Mouse (Mus musculus): Measurements from ENCODE around the gene Ddx19a.
"Not testable (repeated sequence)": the region's sequence is repeated elsewhere in the genome, so short reads cannot be mapped to it uniquely, and the experiment has no call there.

Ddx19a gene

DNA sequence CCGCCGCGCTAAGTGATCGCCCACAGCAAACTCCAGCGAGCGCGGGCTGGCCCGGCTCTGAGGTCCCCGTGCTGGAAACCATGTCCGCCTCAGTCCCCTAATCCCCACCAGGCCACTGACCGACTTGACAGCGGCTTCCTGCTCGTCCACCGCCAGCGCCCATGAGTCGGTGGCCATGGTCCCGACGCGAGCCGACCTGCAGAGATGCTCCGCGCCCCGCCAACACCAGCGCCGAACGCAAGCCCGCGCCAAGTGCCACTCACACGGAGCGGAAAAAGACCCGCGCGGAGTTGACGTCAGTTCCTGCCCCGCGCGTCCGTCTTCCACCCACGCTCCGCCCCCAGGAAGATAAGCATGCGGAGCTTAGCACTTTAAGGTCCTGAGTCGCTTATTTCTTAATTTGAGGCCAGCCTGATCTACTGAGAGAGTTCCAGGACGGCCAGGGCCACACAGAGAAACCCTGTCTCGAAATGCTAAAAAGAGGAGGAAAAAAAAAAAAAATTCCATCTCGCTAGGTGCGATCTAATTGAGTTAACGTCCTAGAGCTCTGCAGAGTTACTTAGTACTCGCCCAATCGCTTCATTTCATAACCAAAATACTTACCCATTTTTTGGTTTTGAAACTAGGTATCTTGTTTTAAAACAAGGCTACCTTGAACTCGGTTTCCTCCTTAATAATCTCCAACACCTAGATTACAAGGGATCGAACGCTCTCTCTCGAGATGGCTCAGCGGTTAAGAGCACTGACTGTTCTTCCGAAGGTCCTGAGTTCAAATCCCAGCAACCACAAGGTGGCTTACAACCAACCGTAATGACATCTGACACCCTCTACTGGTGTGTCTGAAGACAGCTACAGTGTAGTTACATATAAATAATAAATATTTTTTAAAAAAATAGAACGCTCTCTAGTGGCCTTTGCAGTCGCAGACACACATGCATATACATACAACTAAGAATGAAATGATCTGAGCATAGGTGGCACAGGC is at the start of gene Ddx19a:
Gene Ddx19a (minus strand): TSS at position 254 of the 985 bp plus-strand sequence.
- peak; percentile 79 to 89 for DNase-seq (ENCODE audit: low spot score in 2 of 2)

DNA sequence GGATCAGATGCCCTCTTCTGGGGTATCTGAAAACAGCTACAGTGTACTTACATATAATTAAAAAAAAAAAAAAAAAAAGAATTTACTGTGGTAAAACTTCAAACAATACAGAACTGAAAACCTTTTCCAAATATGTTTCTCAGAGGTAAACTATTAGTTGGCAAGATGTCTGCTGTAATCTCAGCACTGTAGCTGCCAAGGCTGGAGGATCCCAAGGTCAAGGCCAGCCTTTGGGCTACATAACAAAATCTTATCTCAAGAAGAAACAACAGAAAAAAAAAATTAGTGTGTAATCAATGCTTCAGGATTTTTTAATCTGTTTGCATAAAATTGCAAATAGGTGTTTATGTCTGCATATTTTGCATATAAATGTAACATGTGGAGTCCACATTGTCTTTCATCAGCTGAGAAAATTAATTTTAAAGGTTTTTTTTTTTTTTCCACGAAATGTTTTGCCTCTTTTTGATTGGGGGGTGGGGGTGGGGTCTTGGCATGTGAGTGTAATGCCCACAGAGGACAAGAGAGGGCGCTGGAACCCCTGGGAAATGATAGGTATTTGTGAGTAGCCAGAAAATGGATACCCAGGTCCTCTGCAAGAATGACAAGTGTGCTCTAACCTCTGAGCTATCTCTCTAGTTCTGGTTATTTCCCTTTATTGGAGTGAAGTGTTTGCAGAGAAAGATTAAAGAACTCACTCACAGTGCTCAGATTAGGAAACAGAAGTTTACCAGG is 46.6 kb upstream of the Ddx19a start:
- no peak for DNase-seq (ENCODE audit: low spot score in 2 of 2)

DNA sequence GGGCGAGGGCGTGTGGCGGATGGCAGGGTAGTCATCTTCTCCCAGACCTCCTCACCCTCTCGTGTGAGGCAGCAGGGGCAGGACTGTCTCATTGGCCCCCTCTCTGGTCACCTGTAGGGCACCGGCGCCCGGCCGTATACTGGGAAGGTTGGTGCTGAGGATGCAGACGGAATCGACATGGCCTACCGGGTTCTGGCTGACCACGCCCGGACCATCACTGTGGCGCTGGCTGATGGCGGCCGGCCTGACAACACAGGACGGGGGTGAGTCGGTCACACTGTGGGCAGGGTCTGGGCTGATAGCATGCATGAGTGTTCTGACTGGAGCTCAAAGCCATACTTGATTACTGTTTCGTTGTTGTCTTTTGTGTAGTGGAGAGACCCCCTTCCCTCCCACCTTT is 44.9 kb upstream of the Ddx19a start:
- DNase-seq (ENCODE audit: low spot score in 2 of 2), result no peak

DNA sequence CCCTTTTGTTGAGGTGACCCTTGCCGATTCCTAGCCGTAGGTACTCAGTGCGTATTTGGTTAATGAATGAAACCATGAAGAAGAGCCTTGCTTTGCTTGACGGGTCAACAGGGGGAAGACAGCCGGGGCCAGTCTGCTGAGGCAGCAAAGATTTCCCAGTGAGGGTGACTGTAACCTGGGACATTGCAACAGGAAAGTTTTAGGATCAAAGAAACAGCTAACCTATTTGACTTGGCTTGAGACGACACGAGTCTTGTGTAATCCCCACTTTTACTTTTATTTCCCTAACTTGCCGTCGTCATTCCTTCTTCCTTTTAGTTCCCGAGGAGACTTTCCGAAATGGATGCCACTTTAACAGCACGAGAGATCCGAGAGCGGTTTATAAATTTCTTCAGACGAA is 39.0 kb upstream of the Ddx19a start:
- no peak for DNase-seq (ENCODE audit: low spot score in 2 of 2)

DNA sequence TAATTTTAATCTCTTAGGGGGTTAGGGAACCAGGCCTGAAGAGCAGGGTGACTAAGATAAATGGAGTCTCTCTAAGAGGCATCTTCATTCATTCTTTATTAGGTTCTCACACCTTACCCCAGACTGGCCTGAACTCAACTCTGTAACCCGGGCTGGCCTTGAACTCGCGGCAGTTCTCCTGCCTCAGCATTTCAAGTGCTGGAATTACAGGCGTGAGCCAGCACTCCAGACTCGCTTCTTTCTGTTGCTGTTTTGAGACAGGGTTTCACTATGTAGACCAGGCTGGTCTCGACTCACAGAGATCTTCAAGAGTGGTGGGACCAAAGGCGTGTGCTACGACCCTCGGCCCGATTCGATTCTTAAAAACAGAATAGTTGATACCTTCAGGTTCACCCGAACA is 36.7 kb upstream of the Ddx19a start:
- no peak for DNase-seq (ENCODE audit: low spot score in 2 of 2)

DNA sequence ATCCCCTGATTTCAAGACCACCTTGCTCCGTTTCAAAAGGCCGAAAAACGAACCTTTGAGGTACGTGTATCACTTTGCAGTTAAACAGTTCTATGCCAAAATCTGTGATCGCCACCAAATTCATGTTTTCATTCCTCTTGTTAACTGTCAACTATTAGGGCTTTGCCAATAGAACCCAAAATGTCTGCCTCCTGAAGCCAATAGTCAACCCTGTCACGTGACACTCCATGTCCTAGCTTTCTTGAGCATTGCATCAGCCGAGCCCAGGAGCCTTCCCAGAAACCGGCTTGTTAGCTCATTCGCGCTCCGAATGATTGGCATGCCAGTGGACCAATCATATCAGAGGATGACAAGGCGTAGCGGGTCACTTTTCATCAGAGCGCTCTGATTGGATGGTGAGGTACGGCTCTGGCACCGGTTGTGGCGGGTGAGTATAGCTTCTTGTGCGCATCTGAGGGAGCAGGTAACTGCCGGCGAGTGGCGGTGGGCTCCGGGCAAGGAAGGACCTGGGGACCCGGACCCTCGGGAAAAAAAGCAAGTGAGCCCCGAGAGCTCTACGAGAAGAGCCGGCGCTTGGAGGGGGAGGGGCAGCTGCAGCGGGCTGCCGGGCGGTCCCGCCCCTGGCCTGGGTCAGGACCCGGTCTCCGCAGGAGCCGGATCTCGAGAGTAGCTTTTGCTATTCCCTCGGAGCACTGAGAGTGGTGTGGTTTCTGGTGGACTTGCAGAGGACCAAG is 36.0 kb upstream of the Ddx19a start:
- peak; percentile 95 to 97 for DNase-seq (ENCODE audit: low spot score in 2 of 2)

DNA sequence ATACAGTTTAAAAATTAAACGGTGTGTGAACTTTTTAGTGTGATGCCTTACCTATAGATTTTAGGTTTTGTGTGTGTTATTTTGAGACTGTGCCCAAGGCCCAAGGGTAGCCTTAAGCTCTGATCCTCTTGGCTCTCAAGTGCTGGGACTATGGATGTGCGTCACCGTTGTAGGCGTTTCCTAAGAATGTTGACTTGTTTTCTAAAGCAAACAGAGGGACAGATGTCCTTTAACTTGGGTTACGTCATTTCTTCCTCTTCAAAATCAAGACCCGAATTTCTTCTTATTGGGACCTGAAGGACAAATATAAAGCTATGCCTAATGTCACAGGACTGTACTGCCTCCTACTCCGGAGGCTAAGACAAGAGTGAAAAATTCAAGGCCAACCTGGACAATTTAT is 35.3 kb upstream of the Ddx19a start, which contains the start of gene Aars:
Gene Aars (plus strand): TSS at position 229 of the 400 bp plus-strand sequence.
- no peak for DNase-seq (ENCODE audit: low spot score in 2 of 2)

DNA sequence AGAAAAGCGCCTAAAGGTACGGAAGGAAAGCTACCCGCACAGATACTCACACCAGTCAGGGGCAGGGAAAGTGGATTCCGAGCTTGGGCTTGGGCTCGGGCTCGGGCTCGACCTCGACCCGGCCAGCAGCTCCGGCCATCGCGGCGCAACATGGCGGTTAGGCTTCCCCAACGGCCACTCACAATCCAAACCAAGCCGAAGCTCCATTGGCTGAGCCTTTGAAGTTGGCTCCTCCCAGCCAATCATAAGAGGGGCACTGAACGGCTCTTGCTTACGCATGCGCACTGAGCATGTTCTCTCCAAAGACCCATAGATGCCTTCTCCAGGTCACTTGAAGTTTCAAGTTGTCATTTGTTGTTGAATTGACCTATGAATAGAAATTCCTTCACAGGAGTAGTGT is 34.0 kb upstream of the Ddx19a start, which contains the start of gene Ddx19b:
Gene Ddx19b (minus strand): TSS at position 180 of the 400 bp plus-strand sequence.
- DNase-seq (ENCODE audit: low spot score in 2 of 2), result no peak

DNA sequence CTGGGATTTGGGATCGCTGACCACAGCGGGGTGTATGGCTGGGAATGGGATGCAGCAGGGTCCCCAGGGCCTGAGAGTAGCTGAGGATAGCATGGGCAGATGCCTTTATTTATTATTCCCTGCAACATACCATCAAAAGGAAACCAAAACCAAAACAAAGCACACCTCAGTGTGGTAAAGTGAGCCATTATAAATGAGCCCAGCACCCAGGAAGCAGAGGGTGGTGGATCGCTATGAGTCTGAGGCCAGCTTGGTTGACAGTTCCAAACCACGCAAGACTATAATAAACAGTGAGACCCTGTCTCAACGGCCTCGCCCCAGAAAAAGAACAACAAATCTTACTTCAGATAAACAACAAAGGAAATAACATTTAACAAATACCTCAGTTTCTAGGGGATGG is 32.4 kb upstream of the Ddx19a start:
- DNase-seq (ENCODE audit: low spot score in 2 of 2), result no peak

DNA sequence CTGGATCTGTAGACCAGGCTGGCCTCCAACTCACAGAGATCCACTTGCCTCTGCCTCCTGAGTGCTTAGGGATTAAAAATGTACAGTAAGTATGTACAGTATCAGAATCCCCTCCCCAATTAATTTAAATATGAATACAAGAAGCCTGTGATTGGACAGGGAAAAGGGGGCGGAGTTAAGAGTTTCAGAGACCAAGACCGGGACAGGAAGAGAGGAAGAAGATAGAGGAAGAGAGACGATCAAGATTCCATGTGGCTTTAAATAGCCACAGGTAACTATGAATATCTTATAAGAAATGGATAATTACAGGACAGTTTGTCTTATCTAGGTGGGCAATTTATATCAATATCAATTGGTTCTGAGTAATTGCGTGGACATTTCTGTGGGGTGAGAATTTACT is 32.0 kb upstream of the Ddx19a start:
- no peak for DNase-seq (ENCODE audit: low spot score in 2 of 2)

DNA sequence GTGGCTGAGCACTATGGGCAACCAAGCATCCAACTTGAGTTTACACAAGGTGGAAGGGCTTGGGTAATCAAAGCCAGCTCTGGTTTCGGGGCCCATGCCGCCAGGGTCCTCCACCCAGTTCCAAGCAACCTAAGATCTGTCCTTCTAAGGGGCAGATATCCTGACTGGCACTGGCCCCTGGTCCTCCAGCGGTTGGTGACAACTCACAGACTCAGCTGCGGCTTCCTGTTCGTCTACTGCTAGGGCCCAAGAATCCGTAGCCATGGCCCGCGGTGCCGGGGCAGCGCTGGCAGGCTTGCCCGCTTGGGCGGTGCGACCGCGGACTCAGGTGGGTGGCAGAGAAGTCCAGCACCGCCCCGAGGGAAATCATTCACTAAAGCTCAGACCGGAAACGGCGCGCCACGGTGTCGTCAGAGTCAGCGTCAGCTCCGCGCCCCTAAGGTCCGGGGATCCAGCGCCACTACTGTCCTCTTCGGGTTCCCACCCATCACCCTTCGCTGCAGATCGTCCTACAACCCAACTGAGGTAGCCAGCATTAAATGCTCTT is 29.9 kb upstream of the Ddx19a start:
- peak; percentile 73 to 87 for DNase-seq (ENCODE audit: low spot score in 2 of 2)

DNA sequence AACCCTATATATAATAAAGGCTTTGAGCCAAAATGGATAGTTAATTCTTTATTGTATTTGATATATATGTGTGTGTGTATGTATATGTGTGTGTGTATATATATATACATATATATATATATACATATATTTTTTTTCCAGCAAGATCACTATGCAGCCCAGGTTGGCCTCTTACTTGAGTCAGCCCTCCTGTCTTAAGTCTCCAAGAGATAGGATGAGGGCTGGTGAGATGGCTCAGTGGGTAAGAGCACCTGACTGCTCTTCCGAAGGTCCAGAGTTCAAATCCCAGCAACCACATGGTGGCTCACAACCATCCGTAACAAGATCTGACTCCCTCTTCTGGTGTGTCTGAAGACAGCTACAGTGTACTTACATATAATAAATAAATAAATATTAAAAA is 29.0 kb upstream of the Ddx19a start:
- not testable (repeated sequence) for DNase-seq (ENCODE audit: low spot score in 2 of 2)

DNA sequence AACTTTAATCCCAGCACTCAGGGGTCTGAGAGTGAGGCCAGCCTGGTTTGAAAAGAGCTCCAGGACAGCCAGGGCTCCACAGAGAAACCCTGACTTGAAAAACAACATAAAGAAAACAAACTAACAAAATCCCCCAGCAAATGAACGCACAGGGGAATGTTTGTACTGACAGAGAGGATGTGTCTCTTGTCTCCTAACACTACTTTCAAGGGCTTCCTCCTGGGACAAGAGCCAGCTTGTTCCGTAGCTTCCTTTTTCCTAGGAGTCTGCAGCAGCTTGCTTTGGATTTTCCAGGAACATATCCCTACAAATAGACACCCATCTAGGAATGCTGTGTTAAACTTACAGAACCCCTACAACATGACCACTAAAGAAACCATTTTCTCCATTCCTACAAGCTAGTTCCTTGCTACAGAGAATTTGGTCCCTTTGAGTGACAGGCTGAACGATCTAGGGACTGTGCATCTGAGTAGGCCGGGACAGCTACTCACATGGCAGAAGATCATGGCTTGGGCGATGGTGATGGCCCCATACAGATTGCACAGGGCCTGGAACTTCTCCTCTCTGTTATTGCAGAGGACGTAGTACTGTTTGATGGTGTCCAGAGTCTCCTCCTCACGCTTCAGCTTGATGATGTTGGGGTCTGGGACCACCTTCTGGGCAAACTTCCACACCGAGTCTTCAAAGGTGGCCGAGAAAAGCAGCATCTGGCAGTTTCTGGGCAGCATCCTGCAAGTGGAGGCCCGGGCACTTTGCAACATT is 12.8 kb upstream of the Ddx19a start:
- not testable (repeated sequence) for DNase-seq (ENCODE audit: low spot score in 2 of 2)

DNA sequence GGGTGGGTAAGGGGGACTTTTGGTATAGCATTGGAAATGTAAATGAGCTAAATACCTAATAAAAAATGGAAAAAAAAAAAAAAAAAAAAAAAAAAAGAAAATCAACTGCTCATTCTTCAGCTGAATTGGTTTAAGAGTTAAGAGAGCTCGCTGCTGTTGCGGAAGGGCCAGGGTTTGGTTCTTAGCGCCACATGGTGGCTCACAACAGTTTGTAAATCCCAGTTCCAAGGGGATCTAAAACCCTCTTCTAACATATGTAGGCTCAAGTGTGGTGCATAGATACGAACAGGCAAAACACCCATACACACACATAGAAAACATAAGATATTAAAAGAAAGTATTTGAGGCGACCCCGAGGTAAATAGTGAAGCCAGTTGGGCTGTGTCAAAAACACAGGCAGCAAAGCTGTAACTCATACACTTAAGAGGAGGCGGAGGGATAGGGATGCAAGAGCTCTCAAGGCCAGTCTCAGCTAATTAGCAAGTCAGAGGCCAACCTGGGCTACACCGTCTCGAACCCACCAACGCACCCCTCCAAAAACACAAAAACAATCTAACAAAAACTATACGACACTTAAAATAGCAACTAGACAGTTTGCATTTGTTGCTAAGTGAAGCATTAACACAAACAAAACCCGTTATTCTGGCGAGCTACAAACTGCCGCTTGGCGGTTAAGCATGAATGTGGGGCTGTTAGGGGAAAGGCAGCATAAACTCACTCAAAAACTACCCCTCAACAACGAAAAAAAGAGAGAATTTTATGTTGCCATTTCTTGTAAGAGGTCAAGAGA is 764 bp downstream of the Ddx19a start:
- DNase-seq (ENCODE audit: low spot score in 2 of 2), result no peak

DNA sequence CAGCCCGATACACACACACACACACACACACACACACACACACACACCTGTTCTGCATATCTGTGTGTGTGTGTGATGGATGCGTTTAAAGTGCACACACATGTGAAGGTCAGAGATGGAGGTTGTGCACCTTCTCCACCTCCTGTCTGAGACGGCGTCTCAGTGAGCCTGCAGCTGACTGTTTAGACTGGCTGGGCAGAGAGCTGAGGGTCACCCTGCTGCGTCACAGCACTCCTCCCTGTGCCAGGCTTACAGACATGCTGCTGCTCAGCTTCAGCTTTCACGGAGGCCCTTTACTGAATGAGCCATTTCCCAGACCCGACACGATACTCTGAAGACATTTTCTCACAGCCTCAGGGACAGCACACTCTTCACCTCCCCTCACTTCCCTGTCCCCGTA is 7.6 kb downstream of the Ddx19a start:
- no peak for DNase-seq (ENCODE audit: low spot score in 2 of 2)

DNA sequence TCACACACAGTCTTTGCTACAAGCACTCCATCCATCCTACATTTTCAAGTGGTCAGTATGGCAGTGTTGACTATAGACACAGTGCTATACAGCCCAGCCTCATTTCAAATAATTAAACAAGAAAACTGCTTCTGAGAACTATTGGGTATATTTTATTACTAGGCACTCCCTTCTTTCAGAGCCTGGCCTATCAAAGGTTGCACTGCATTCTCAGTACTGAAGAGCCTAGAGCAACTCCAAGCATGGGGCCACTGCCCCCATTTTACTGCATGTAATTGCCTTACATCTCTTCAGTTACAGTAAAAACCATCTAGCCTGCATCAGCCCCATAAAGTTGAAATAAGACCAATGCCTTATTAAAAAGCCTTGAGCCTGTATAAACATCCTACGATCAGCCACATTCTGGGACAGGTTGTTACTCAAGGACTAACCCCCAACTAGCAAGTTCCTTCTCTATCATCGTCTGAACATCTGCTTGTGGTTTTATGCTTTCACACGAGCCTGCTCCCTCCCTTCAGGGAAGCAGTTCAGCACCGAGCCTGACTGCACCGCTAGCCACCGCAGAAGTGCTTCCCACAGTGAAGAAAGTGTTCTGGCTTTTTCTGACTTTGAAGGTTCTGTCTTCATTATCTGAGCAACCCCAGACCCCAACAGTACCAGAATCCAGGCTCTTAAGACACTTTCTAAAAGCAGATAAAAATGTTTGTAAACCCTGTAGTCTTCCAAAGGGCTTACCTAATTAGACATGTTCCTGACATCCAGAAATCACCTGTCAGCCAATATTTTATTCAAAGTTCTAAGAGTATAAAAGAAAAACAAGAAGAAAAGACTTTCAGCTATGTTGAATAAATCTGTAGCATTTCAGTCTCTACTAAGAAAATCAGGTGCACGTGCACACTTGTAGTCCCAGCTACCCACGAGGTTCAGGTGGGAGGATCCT is 9.5 kb downstream of the Ddx19a start:
- no peak for DNase-seq (ENCODE audit: low spot score in 2 of 2)

DNA sequence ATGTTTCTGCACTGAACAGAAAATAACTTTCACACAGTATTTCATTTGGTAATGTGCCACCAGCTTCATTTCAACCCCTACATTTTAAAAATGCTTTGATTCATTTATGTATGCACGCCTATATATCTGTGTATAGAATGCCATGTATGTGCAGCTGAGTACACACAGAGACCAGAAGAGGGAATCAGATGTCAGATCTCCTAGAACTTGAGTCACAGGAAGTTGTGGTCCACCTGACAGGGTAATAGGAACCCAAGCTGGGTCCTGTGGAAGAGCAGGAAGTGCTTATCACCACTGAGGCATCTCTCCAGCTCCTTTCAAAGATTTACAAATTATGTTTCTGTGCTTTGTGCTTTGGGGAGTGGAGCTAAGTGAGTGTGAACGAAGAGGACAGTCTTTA is 16.3 kb downstream of the Ddx19a start:
- no peak for DNase-seq (ENCODE audit: low spot score in 2 of 2)

DNA sequence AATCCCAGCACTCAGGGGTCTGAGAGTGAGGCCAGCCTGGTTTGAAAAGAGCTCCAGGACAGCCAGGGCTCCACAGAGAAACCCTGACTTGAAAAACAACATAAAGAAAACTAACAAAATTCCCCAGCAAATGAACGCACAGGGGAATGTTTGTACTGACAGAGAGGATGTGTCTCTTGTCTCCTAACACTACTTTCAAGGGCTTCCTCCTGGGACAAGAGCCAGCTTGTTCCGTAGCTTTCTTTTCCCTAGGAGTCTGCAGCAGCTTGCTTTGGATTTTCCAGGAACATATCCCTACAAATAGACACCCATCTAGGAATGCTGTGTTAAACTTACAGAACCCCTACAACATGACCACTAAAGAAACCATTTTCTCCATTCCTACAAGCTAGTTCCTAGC is 19.6 kb downstream of the Ddx19a start:
- DNase-seq (ENCODE audit: low spot score in 2 of 2), result not testable (repeated sequence)

DNA sequence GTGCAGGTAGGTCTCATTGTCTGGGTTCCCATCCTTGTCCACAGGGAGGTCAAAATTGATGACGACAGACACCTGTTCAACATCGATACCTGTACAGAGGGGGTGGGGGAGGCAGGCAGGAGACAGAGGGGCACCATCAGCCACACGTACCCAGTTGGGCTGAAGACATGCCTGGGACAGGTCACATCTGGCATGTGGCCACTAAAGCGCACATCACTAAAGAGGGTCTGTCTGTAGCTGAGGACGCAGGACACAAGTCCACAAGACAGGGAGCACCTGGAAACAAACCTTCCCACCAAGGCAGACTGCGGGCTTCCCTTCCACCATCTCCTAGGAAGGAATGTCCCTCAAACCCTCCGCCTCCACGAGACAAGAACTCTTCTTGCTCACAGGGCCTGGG is 21.1 kb downstream of the Ddx19a start:
- DNase-seq (ENCODE audit: low spot score in 2 of 2), result not testable (repeated sequence)
